Mouse (Mus musculus): ENCODE results near the gene Slc2a10. TPM values are rescaled to one million over a fixed set of nuclear protein-coding genes. Genes with fewer than 3 reads are reported as not detected.

Gene Slc2a10
- polyA plus RNA-seq, 1 experiment from 2014 or later, result 2.5 TPM

DNA sequence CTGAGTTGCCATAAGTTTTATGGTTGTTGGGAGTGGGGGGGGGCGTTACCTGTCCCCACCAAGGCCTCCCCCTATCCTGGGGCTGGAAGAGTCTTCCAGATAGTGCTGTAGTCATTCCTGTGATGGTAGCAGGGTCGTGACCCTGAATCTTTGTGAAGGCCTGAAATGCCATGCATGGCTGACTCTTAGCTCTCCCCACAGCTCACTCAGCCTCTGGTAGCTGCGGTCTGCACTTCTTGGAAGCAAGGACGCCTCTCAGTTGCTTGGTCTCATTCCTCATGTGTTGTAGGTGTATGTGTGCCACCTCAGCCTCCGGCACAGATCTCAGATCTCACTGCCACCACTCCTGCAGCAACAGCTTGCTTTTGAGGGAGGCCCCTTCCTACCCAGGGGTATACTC, 27.7 kb upstream of the Slc2a10 start:
- Histone ChIP-seq H3K36me3 (ENCODE audit: control insufficient read depth, insufficient read depth) (no peaks in the 10 kb centered on the region), H3K4me3 (replicated peaks; ENCODE audit: low read length) (no peak overlapping the region), H3K4me1 (replicated peaks; ENCODE audit: control insufficient read depth, insufficient read depth, low read length) (peaks cover 4% of the 10 kb centered on the region; the same call in 1 of the 2 replicates), H3K9ac (replicated peaks; ENCODE audit: low read depth, low read length) (no peak overlapping the region), H3K9me3 (ENCODE audit: control insufficient read depth, low read length) (no peaks in the 10 kb centered on the region), H3K4me2 (ENCODE audit: low read length) (no peak overlapping the region), H3K27ac (ENCODE audit: low read length) (no peak overlapping the region), H3K27me3 (replicated peaks; ENCODE audit: control insufficient read depth, insufficient read depth, low read length) (peaks cover 12% of the 10 kb centered on the region; the same call in 1 of the 2 replicates)
- 57% methylated on average over 5 of the region's 5 CpGs for WGBS
- ATAC-seq, result no peak

DNA sequence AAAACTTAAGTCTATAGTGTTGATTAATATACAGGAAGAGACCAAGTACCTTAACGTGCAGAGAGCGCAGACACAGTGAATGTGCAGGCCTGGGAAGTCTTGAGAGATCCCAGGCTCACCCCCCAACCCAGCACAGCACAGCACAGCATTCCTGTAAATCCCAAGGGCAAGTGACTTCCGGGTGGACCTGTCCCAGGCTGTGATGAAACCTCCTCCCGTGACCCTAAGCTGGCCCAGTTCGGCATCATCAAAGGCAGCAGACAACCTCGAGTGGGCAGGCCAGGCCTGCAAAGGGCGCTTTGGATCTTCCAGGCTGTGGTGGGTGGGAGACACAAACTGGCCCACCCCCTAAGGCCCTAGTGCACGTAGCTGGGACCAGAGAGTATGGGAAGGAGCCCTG, 21.6 kb upstream of the Slc2a10 start:
- 74% methylated on average over 8 of the region's 8 CpGs for WGBS
- no peak overlapping the region for H3K9ac ChIP-seq (replicated peaks; ENCODE audit: low read depth, low read length)
- no peak overlapping the region for H3K4me2 ChIP-seq (ENCODE audit: low read length)
- no peak overlapping the region for H3K27ac ChIP-seq (ENCODE audit: low read length)
- 0 out of 2 replicates have a peak, but pooled peaks cover 4% of the 10 kb centered on the region for H3K27me3 ChIP-seq (replicated peaks; ENCODE audit: control insufficient read depth, insufficient read depth, low read length)
- H3K4me3 ChIP-seq (replicated peaks; ENCODE audit: low read length), result no peak overlapping the region
- H3K4me1 ChIP-seq (replicated peaks; ENCODE audit: control insufficient read depth, insufficient read depth, low read length), result peaks cover 8% of the 10 kb centered on the region
- no peak for ATAC-seq
- no peaks in the 10 kb centered on the region for H3K36me3 ChIP-seq (ENCODE audit: control insufficient read depth, insufficient read depth)
- H3K9me3 ChIP-seq (ENCODE audit: control insufficient read depth, low read length), result no peaks in the 10 kb centered on the region

DNA sequence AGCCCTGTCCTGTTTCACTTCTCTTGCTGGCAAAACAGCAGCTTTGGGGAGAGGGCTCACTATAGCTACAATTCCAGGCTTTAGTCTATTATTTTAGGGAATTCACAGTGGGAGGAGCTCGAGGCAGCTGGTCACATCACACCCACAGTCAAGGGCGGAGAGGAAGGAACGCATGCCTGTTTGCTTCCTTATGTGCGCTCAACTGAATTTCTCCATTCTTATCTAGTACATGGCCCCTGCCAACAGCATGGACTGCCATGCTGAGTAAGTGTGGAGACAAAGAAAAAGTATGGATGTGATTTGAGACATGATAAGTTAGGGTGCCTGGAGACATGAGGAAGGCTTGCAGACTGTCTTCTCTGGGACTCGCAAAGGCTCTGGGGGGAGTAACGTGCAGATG, 19.4 kb upstream of the Slc2a10 start:
- Histone ChIP-seq H3K36me3 (ENCODE audit: control insufficient read depth, insufficient read depth) (peaks cover 3% of the 10 kb centered on the region; the same call in 1 of the 2 replicates), H3K4me2 (ENCODE audit: low read length) (no peak overlapping the region), H3K4me1 (replicated peaks; ENCODE audit: control insufficient read depth, insufficient read depth, low read length) (peaks cover 11% of the 10 kb centered on the region), H3K4me3 (replicated peaks; ENCODE audit: low read length) (no peak overlapping the region), H3K27ac (ENCODE audit: low read length) (0 out of 2 replicates have a peak overlapping the region, but pooled peaks have one; percentile 22), H3K9ac (replicated peaks; ENCODE audit: low read depth, low read length) (no peak overlapping the region), H3K9me3 (ENCODE audit: control insufficient read depth, low read length) (no peaks in the 10 kb centered on the region), H3K27me3 (replicated peaks; ENCODE audit: control insufficient read depth, insufficient read depth, low read length) (0 out of 2 replicates have a peak, but pooled peaks cover 4% of the 10 kb centered on the region)
- 56% methylated on average over 6 of the region's 6 CpGs for WGBS
- ATAC-seq, result no peak

DNA sequence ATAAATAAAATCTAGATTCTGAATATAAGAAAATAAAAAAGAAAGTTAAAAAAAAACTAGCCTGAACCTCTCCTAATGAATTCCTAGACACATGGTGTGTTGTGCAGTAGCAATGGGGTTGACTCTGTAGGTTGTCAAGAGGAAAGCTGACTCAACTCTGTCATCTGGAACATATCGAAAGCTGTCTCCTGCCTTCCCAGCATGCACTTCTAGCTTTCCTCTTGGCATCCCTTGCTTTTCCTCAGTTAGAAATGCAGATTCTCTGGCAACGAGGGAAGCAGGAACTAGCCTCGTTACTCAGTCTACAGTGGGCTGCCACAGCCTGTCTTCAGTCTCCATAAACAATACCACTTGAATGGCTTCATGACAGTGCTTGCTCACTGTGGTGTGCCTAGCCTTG, 17.8 kb upstream of the Slc2a10 start:
- Histone ChIP-seq H3K4me1 (replicated peaks; ENCODE audit: control insufficient read depth, insufficient read depth, low read length) (peaks cover 11% of the 10 kb centered on the region), H3K4me3 (replicated peaks; ENCODE audit: low read length) (no peak overlapping the region), H3K27me3 (replicated peaks; ENCODE audit: control insufficient read depth, insufficient read depth, low read length) (0 out of 2 replicates have a peak, but pooled peaks cover 3% of the 10 kb centered on the region), H3K27ac (ENCODE audit: low read length) (no peak overlapping the region), H3K4me2 (ENCODE audit: low read length) (no peak overlapping the region), H3K9me3 (ENCODE audit: control insufficient read depth, low read length) (no peaks in the 10 kb centered on the region), H3K36me3 (ENCODE audit: control insufficient read depth, insufficient read depth) (peaks cover 10% of the 10 kb centered on the region; the same call in 1 of the 2 replicates), H3K9ac (replicated peaks; ENCODE audit: low read depth, low read length) (no peak overlapping the region)
- 0 out of 2 replicates have a peak, but pooled peaks have one; percentile 11 for ATAC-seq
- 40% methylated on average over 3 of the region's 3 CpGs for WGBS

DNA sequence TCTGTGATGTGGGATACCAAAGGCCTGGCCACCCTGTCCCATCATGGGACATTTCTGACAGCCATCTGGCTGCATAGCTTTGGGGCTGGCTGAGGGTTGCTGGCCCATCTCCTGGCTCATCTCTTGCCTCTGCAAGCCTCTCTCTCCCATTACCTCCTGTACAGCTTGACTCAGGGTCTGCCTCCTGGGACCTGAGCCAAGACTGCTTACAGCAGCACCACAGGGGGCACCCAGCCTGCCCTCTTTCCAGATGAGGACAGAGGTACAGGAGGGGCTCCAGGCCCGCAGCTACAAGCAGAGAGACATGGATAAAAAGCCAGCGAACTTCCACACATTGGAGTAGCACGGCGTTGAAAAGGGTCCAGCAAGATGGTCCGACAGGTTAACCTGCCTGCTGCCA, 17.2 kb upstream of the Slc2a10 start:
- no peaks in the 10 kb centered on the region for H3K27me3 ChIP-seq (replicated peaks; ENCODE audit: control insufficient read depth, insufficient read depth, low read length)
- H3K27ac ChIP-seq (ENCODE audit: low read length), result no peak overlapping the region
- peak; percentile 24; the same call in 1 of the 2 replicates for ATAC-seq
- no peak overlapping the region for H3K9ac ChIP-seq (replicated peaks; ENCODE audit: low read depth, low read length)
- H3K4me3 ChIP-seq (replicated peaks; ENCODE audit: low read length), result no peak overlapping the region
- H3K4me2 ChIP-seq (ENCODE audit: low read length), result no peak overlapping the region
- peaks cover 10% of the 10 kb centered on the region; the same call in 1 of the 2 replicates for H3K36me3 ChIP-seq (ENCODE audit: control insufficient read depth, insufficient read depth)
- H3K4me1 ChIP-seq (replicated peaks; ENCODE audit: control insufficient read depth, insufficient read depth, low read length), result peaks cover 11% of the 10 kb centered on the region
- WGBS, result 57% methylated on average over 5 of the region's 5 CpGs
- H3K9me3 ChIP-seq (ENCODE audit: control insufficient read depth, low read length), result no peaks in the 10 kb centered on the region

DNA sequence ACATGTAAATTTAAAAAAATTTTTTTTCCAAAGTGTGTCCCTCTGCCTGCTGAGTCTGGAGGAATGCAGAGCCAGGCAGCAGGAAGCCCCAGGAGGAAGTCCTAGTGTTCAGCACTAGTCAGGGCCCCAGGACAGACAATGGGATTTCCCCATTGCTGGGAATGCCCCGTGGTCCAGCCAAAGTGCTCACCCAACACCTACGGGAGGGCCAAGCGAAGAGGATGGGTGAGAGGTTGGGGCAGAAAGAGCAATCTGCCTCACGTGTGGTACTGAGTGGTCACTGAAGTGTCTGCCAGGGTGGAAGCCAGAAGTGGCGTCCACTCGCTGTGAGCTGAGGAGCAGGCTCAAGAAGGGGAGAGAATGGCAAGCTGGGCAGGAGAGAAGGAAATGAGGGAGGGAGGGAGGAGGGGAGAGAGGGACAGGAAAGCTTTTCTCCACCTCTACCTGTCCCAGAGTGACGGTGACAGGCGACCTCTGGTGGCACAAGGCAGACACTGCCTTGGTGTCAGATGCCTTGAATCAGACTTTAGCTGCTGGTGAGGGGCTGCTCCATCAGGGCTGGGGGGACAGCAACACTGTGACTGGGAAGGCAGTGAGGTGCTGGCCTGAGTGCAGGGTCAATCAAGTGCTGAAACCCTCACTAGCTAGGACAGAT, 16.6 kb upstream of the Slc2a10 start:
- Histone ChIP-seq H3K9ac (replicated peaks; ENCODE audit: low read depth, low read length) (no peak overlapping the region), H3K4me3 (replicated peaks; ENCODE audit: low read length) (no peak overlapping the region), H3K36me3 (ENCODE audit: control insufficient read depth, insufficient read depth) (peaks cover 10% of the 10 kb centered on the region; the same call in 1 of the 2 replicates), H3K27ac (ENCODE audit: low read length) (no peak overlapping the region), H3K4me2 (ENCODE audit: low read length) (no peak overlapping the region), H3K27me3 (replicated peaks; ENCODE audit: control insufficient read depth, insufficient read depth, low read length) (no peaks in the 10 kb centered on the region), H3K4me1 (replicated peaks; ENCODE audit: control insufficient read depth, insufficient read depth, low read length) (peaks cover 14% of the 10 kb centered on the region), H3K9me3 (ENCODE audit: control insufficient read depth, low read length) (no peaks in the 10 kb centered on the region)
- 22% methylated on average over 8 of the region's 8 CpGs for WGBS
- peak; percentile 69 for ATAC-seq

DNA sequence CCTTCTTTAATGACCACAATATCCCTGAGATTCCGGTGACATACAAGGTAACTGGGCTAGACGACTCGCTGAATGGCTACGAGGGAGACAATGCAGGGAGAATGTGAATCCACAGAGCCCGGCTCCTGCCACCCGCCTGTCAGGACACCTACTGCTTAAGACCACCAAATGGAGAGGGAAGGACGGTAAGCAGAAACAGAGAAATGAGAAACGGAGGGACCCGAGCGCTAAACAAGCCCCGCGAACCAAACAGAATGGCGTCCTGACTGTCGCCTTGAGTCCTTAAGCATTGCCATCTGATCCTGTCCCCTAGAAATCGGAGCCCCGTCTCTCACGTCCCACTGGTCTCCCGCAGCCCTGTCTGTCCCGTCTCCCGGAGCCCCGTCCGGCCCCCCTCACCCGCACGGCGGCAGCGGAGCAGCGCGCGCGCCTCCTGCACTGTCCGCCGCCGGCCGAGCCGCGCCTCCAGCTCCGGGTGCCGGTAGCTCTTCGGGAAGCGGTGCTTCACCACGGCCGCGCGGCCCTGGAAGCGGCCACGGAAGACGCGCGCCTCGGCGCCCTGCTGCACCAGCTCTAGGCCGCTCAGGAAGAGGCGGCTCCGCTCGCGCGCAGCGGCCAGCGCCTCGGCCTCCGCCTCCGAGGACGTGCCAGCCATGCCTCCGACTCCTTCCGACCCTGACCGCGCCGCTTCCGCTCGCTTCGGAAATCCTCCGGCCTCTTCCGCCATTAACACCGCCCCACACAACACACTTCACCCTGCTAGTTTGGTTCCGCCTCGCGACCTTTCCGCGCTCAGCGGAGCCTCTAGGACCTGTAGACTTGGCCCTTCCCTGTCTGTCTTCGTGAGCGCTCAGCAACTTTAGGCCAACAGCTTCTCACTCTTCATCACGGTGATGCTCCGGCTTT, 10.7 kb upstream of the Slc2a10 start, which contains the start of gene Trp53rka:
Trp53rka (minus strand) TSS at position 677 of the 906 bp plus-strand sequence.
- WGBS, result under 1% methylated on average over 82 of the region's 84 CpGs
- peaks cover 18% of the 10 kb centered on the region for H3K4me1 ChIP-seq (replicated peaks; ENCODE audit: control insufficient read depth, insufficient read depth, low read length)
- H3K36me3 ChIP-seq (ENCODE audit: control insufficient read depth, insufficient read depth), result peaks cover 10% of the 10 kb centered on the region; the same call in 1 of the 2 replicates
- no peaks in the 10 kb centered on the region for H3K27me3 ChIP-seq (replicated peaks; ENCODE audit: control insufficient read depth, insufficient read depth, low read length)
- H3K4me2 ChIP-seq (ENCODE audit: low read length), result peak within 1 kb of the TSS; percentile 82
- H3K9ac ChIP-seq (replicated peaks; ENCODE audit: low read depth, low read length), result peak within 1 kb of the TSS; percentile 76
- peak within 1 kb of the TSS; percentile 74 for H3K4me3 ChIP-seq (replicated peaks; ENCODE audit: low read length)
- no peaks in the 10 kb centered on the region for H3K9me3 ChIP-seq (ENCODE audit: control insufficient read depth, low read length)
- H3K27ac ChIP-seq (ENCODE audit: low read length), result peak within 1 kb of the TSS; percentile 83
- ATAC-seq, result peak; percentile 89

DNA sequence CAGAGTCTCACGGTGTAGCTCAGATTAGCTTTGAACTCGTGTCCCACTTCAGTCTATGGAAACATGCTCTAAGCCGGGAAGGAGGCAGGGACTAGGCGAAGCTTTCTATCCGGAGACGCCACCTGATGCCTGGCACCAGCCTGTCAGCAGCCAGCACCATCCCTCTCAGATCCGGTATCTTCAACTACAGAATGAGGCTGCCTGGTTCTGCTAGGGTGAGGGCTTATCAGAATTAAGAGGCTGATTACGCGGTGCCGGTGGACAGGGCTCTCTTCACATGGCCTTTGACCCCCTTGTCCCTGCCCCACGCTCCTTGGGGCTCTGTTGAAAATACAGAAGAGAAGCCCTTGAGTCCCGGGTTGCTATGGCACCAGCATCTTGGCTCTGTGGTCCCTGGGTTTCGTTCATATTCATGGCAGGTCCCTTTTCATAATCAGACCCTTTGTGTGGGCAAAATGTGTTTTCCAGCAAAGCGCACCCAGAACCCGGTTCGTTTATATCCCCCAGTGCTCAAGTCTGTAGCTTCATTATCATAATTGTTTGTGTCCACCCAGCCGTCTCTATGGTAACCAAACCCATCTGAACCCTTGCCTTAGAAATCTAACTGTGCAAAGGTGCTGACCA, 9.9 kb upstream of the Slc2a10 start:
- Histone ChIP-seq H3K4me1 (replicated peaks; ENCODE audit: control insufficient read depth, insufficient read depth, low read length) (peaks cover 18% of the 10 kb centered on the region), H3K27ac (ENCODE audit: low read length) (peak overlapping the region; percentile 83), H3K4me2 (ENCODE audit: low read length) (peak overlapping the region; percentile 82), H3K4me3 (replicated peaks; ENCODE audit: low read length) (peak overlapping the region; percentile 74), H3K9me3 (ENCODE audit: control insufficient read depth, low read length) (no peaks in the 10 kb centered on the region), H3K27me3 (replicated peaks; ENCODE audit: control insufficient read depth, insufficient read depth, low read length) (no peaks in the 10 kb centered on the region), H3K36me3 (ENCODE audit: control insufficient read depth, insufficient read depth) (peaks cover 8% of the 10 kb centered on the region; the same call in 1 of the 2 replicates), H3K9ac (replicated peaks; ENCODE audit: low read depth, low read length) (peak overlapping the region; percentile 76)
- 2% methylated on average over 17 of the region's 17 CpGs for WGBS
- peak; percentile 59 for ATAC-seq

Measured in forebrain, embryonic 16.5 days (tissue).